Mouse (Mus musculus) forebrain, embryonic 10.5 days (tissue): ENCODE data around the gene Jmjd8. TPM values are rescaled to one million over a fixed set of nuclear protein-coding genes. Genes with fewer than 3 reads are reported as not detected.

Experiments used
- DNase-seq: peaks from one replicate; pipeline ENCODE4 v3.0.0-alpha.2; 2017; ENCODE audit warnings: low spot score; ENCODE audit errors: extremely low spot score
- H3K27ac ChIP-seq: fragments of 300-500 bp; sonication (generic); 2 replicates; pipeline ENCODE4 v1.5.1; 2016; ENCODE audit warnings: mild to moderate bottlenecking
- H3K27me3 ChIP-seq: fragments of 300-500 bp; sonication (generic); 2 replicates; pipeline ENCODE4 v1.6.1; 2016; ENCODE audit warnings: mild to moderate bottlenecking; ENCODE audit not compliant: poor library complexity, severe bottlenecking
- H3K36me3 ChIP-seq: fragments of 300-500 bp; sonication (generic); replicated peaks from 2 replicates; pipeline ENCODE4 v1.6.1; 2016; ENCODE audit warnings: mild to moderate bottlenecking, moderate library complexity
- H3K4me1 ChIP-seq: fragments of 300-500 bp; sonication (generic); 2 replicates; pipeline ENCODE4 v1.6.1; 2016
- H3K4me3 ChIP-seq: fragments of 300-500 bp; sonication (generic); 2 replicates; pipeline ENCODE4 v1.5.1; 2016; ENCODE audit warnings: mild to moderate bottlenecking, moderate library complexity
- H3K9me3 ChIP-seq: fragments of 300-500 bp; sonication (generic); 2 replicates; pipeline ENCODE4 v1.6.1; 2016; ENCODE audit warnings: mild to moderate bottlenecking, moderate library complexity
- WGBS: fragments of 180-500 bp; shearing (Covaris S2); methylation state at CpG from one replicate; pipeline ENCODE4 v1.1.7; 2016; 5-methylcytosine and 5-hydroxymethylcytosine counted together
- polyA plus RNA-seq: library from polyadenylated mRNA; unstranded; fragments of >200 nt; fragmentation: Nextera tagmentation; extraction: Ambion mirVana; gene quantifications from 2 replicates; pipeline ENCODE4 v1.2.1, GENCODE M21; 2016

The Jmjd8 gene
- polyA plus RNA-seq, 1 experiment from 2014 or later = 58.7 TPM

- no peaks in the 10 kb centered on the region for H3K9me3 ChIP-seq
- WGBS = 3% methylated on average over 20 of the region's 20 CpGs
- H3K27me3 ChIP-seq = peaks cover 85% of the 10 kb centered on the region
- H3K4me1 ChIP-seq = peaks cover 39% of the 10 kb centered on the region
- H3K27ac ChIP-seq = no peak overlapping the region
- peak overlapping the region; percentile 27 for H3K4me3 ChIP-seq
- DNase-seq = peak; percentile 85
- H3K36me3 ChIP-seq = peaks cover 6% of the 10 kb centered on the region; the same call in 1 of the 2 replicates
Measured at GRCm38 (mm10) chr17:25813471-25813870, 15.2 kb upstream of the Jmjd8 start.

GRCm38 (mm10) chr17:25817662-25818061 is 11.0 kb upstream of the Jmjd8 start:
- Histone ChIP-seq H3K36me3 (peaks cover 6% of the 10 kb centered on the region; the same call in 1 of the 2 replicates), H3K27ac (no peak overlapping the region), H3K27me3 (peaks cover 68% of the 10 kb centered on the region), H3K9me3 (no peaks in the 10 kb centered on the region), H3K4me3 (no peak overlapping the region), H3K4me1 (peaks cover 24% of the 10 kb centered on the region)
- WGBS = 85% methylated on average over 11 of the region's 11 CpGs
- DNase-seq = no peak

- H3K36me3 ChIP-seq = peaks cover 6% of the 10 kb centered on the region; the same call in 1 of the 2 replicates
- peak overlapping the region; percentile 48 for H3K4me3 ChIP-seq
- H3K27ac ChIP-seq = peak overlapping the region; percentile 61
- H3K27me3 ChIP-seq = peaks cover 56% of the 10 kb centered on the region
- H3K4me1 ChIP-seq = peaks cover 25% of the 10 kb centered on the region
- WGBS = 7% methylated on average over 46 of the region's 46 CpGs
- no peak for DNase-seq
- no peaks in the 10 kb centered on the region for H3K9me3 ChIP-seq
Measured at GRCm38 (mm10) chr17:25818851-25819780, 9.6 kb upstream of the Jmjd8 start.

- Histone ChIP-seq H3K4me3 (peak within 1 kb of the TSS; percentile 72), H3K9me3 (no peaks in the 10 kb centered on the region), H3K36me3 (peaks cover 31% of the 10 kb centered on the region), H3K4me1 (peaks cover 60% of the 10 kb centered on the region), H3K27me3 (peaks cover 25% of the 10 kb centered on the region), H3K27ac (peak within 1 kb of the TSS; percentile 87)
- peak; percentile 73 for DNase-seq
- WGBS = under 1% methylated on average over 18 of the region's 18 CpGs
Measured at GRCm38 (mm10) chr17:25823452-25823851, 5.2 kb upstream of the Jmjd8 start, which contains the start of gene Wdr24. Wdr24 (plus strand) TSS chr17:25823627.

GRCm38 (mm10) chr17:25824362-25825142 is 4.1 kb upstream of the Jmjd8 start:
- H3K4me1 ChIP-seq = peaks cover 63% of the 10 kb centered on the region
- no peaks in the 10 kb centered on the region for H3K9me3 ChIP-seq
- H3K27ac ChIP-seq = no peak overlapping the region

GRCm38 (mm10) chr17:25825311-25825710 is 3.4 kb upstream of the Jmjd8 start:
- WGBS = 90% methylated on average over 6 of the region's 6 CpGs
- peaks cover 6% of the 10 kb centered on the region for H3K27me3 ChIP-seq
- H3K27ac ChIP-seq = no peak overlapping the region
- no peaks in the 10 kb centered on the region for H3K9me3 ChIP-seq
- peaks cover 41% of the 10 kb centered on the region for H3K36me3 ChIP-seq
- peaks cover 65% of the 10 kb centered on the region for H3K4me1 ChIP-seq
- DNase-seq = no peak
- peak overlapping the region; percentile 72; the same call in 1 of the 2 replicates for H3K4me3 ChIP-seq

More at GRCm38 (mm10) chr17:25824362-25825142, 4.1 kb upstream of the Jmjd8 start:
- H3K27me3 ChIP-seq = peaks cover 14% of the 10 kb centered on the region
- no peak for DNase-seq
- H3K4me3 ChIP-seq = peak overlapping the region; percentile 72
- peaks cover 33% of the 10 kb centered on the region for H3K36me3 ChIP-seq
- 79% methylated on average over 17 of the region's 17 CpGs for WGBS

GRCm38 (mm10) chr17:25825984-25826570 is 2.6 kb upstream of the Jmjd8 start:
- DNase-seq = no peak
- Histone ChIP-seq H3K27me3 (no peaks in the 10 kb centered on the region), H3K4me1 (peaks cover 73% of the 10 kb centered on the region), H3K9me3 (no peaks in the 10 kb centered on the region), H3K4me3 (peak overlapping the region; percentile 72; the same call in 1 of the 2 replicates), H3K27ac (no peak overlapping the region), H3K36me3 (peaks cover 48% of the 10 kb centered on the region)
- 98% methylated on average over 27 of the region's 27 CpGs for WGBS

- H3K27me3 ChIP-seq = no peaks in the 10 kb centered on the region
- no peak for DNase-seq
- peaks cover 58% of the 10 kb centered on the region for H3K36me3 ChIP-seq
- peaks cover 82% of the 10 kb centered on the region for H3K4me1 ChIP-seq
- no peak overlapping the region for H3K27ac ChIP-seq
- no peaks in the 10 kb centered on the region for H3K9me3 ChIP-seq
- 0 out of 2 replicates have a peak overlapping the region, but pooled peaks have one; percentile 0 for H3K4me3 ChIP-seq
- WGBS = 93% methylated on average over 13 of the region's 13 CpGs
Measured at GRCm38 (mm10) chr17:25827011-25827410, 1.7 kb upstream of the Jmjd8 start.

GRCm38 (mm10) chr17:25827546-25828222 is 983 bp upstream of the Jmjd8 start:
- Histone ChIP-seq H3K27ac (peak overlapping the region; percentile 94), H3K27me3 (no peaks in the 10 kb centered on the region), H3K4me1 (peaks cover 84% of the 10 kb centered on the region), H3K4me3 (peak overlapping the region; percentile 77), H3K36me3 (peaks cover 58% of the 10 kb centered on the region), H3K9me3 (no peaks in the 10 kb centered on the region)
- WGBS = 91% methylated on average over 22 of the region's 22 CpGs
- DNase-seq = no peak

- Histone ChIP-seq H3K36me3 (peaks cover 58% of the 10 kb centered on the region), H3K9me3 (no peaks in the 10 kb centered on the region), H3K27ac (peak overlapping the region; percentile 94), H3K4me1 (peaks cover 80% of the 10 kb centered on the region), H3K4me3 (peak overlapping the region; percentile 77), H3K27me3 (no peaks in the 10 kb centered on the region)
- DNase-seq = no peak
- 83% methylated on average over 8 of the region's 8 CpGs for whole genome bisulfite sequencing
Measured at GRCm38 (mm10) chr17:25828223-25828594, 458 bp upstream of the Jmjd8 start.

- Histone ChIP-seq H3K4me3 (peak overlapping the region; percentile 77), H3K4me1 (peaks cover 83% of the 10 kb centered on the region), H3K9me3 (no peaks in the 10 kb centered on the region), H3K27me3 (no peaks in the 10 kb centered on the region), H3K27ac (peak overlapping the region; percentile 94), H3K36me3 (peaks cover 62% of the 10 kb centered on the region)
- 44% methylated on average over 8 of the region's 8 CpGs for WGBS
- DNase-seq = no peak
Measured at GRCm38 (mm10) chr17:25829558-25830017, 921 bp downstream of the Jmjd8 start.
